In genomic region chr14:62879497-62879896, GRCm38 (mm10) we compare ENCODE assay signal across 8 mouse cellular contexts. TPM values are rescaled to one million over a fixed set of nuclear protein-coding genes. Genes with fewer than 3 reads are reported as not detected.
DNase-seq lines count a peak whose midpoint lies in the region; ATAC-seq lines count a peak whose summit lies in the region.

No protein-coding gene starts in this region.

- no peak overlapping the region for H3K9ac ChIP-seq in heart, embryonic 12.5 days
- H3K9ac ChIP-seq in kidney, embryonic 15.5 days, result no peak overlapping the region

- WGBS in heart, embryonic 12.5 days, result 14% methylated on average over 5 of the region's 5 CpGs
- WGBS in kidney, embryonic 15.5 days, result 21% methylated on average over 5 of the region's 5 CpGs

- no peaks in the 10 kb centered on the region for H3K36me3 ChIP-seq in heart, embryonic 12.5 days
- H3K36me3 ChIP-seq in kidney, embryonic 15.5 days, result no peaks in the 10 kb centered on the region

- H3K27ac ChIP-seq in heart, embryonic 12.5 days (ENCODE audit: poor library complexity, severe bottlenecking), result 0 out of 2 replicates have a peak overlapping the region, but pooled peaks have one; percentile 33
- peak overlapping the region; percentile 41 for H3K27ac ChIP-seq in kidney, embryonic 15.5 days

- no peaks in the 10 kb centered on the region for H3K9me3 ChIP-seq in heart, embryonic 12.5 days (replicated peaks)
- H3K9me3 ChIP-seq in kidney, embryonic 15.5 days (replicated peaks), result no peaks in the 10 kb centered on the region

- DNase-seq in B cell, adult 2 months, result peak; percentile 57 to 61
- peak; percentile 70 for DNase-seq in brain, embryonic 18.5 days (ENCODE audit: low read depth, low spot score)
- peak; percentile 82 for DNase-seq in liver
- peak; percentile 26 to 40 for DNase-seq in spleen, postnatal 14 days (ENCODE audit: low spot score in 2 of 2)

- no peak overlapping the region for H3K4me2 ChIP-seq in heart, embryonic 12.5 days
- H3K4me2 ChIP-seq in kidney, embryonic 15.5 days, result no peak overlapping the region

- no peaks in the 10 kb centered on the region for H3K27me3 ChIP-seq in heart, embryonic 12.5 days (replicated peaks)
- H3K27me3 ChIP-seq in kidney, embryonic 15.5 days, result no peaks in the 10 kb centered on the region

- peaks cover 63% of the 10 kb centered on the region for H3K4me1 ChIP-seq in heart, embryonic 12.5 days (replicated peaks)
- H3K4me1 ChIP-seq in kidney, embryonic 15.5 days, result peaks cover 25% of the 10 kb centered on the region

- peak; percentile 74 for ATAC-seq in erythroid progenitor cell, adult 5-6 weeks (replicated peaks; ENCODE audit: low FRiP score, poor library complexity, severe bottlenecking)
- peak; percentile 71 for ATAC-seq in heart, embryonic 12.5 days (ENCODE audit: insufficient number of reproducible peaks, low FRiP score)
- peak; percentile 69 for ATAC-seq in kidney, embryonic 15.5 days (replicated peaks; ENCODE audit: low FRiP score)
- peak; percentile 74; the same call in 1 of the 2 replicates for ATAC-seq in monocyte, adult 5-6 weeks (replicated peaks; ENCODE audit: insufficient number of reproducible peaks, low FRiP score, low TSS enrichment, poor library complexity, severe bottlenecking)

- H3K4me3 ChIP-seq in heart, embryonic 12.5 days, result no peak overlapping the region
- H3K4me3 ChIP-seq in kidney, embryonic 15.5 days (replicated peaks), result no peak overlapping the region

RNA-seq across cellular contexts. Expression of gene Wdfy2, which starts 42.0 kb away (rescaled TPM):
- total RNA-seq in erythroid progenitor cell, adult 5-6 weeks (2015; ENCODE audit: low replicate concordance), result 5.4 and 5.9 TPM in 2 replicates
- total RNA-seq in erythroid progenitor cell, adult 5-6 weeks (2017; ENCODE audit: low replicate concordance), result 3.3 and 4.9 TPM in 2 replicates
- 8.8 and 8.9 TPM in 2 replicates for polyA plus RNA-seq in heart, embryonic 12.5 days (2016; fragmentation: Nextera tagmentation; extraction: Ambion mirVana)
- 7.3 and 7.9 TPM in 2 replicates for polyA plus RNA-seq in kidney, embryonic 15.5 days (2015; fragmentation: Nextera tagmentation; extraction: Ambion mirVana)
- 29.0 to 31.6 TPM (median 29.2 TPM) in 3 replicates for total RNA-seq in monocyte, adult 5-6 weeks (2017)
